Mouse (Mus musculus): Measurements from ENCODE around the gene Agbl1. TPM values are rescaled to one million over a fixed set of nuclear protein-coding genes. Genes with fewer than 3 reads are reported as not detected.

The Agbl1 gene
- polyA plus RNA-seq, 1 experiment from 2014 or later: 0.11 TPM

GRCm38 (mm10) chr7:76392941-76393817 lies 163.5 kb downstream of the Agbl1 start:
- peak; percentile 84 for ATAC-seq (ENCODE audit: low FRiP score, low read depth)
- H3K36me3 ChIP-seq: no peaks in the 10 kb centered on the region
- no peaks in the 10 kb centered on the region for H3K9me3 ChIP-seq
- H3K4me1 ChIP-seq: peaks cover 4% of the 10 kb centered on the region; the same call in 1 of the 2 replicates
- H3K27ac ChIP-seq: no peak overlapping the region
- no peak overlapping the region for H3K9ac ChIP-seq
- H3K4me2 ChIP-seq (replicated peaks): peak overlapping the region; percentile 61
- H3K4me3 ChIP-seq: peak overlapping the region; percentile 28; the same call in 1 of the 2 replicates
- peaks cover 29% of the 10 kb centered on the region for H3K27me3 ChIP-seq
- 21% methylated on average over 15 of the region's 15 CpGs for WGBS

GRCm38 (mm10) chr7:76407930-76408557 lies 178.4 kb downstream of the Agbl1 start:
- WGBS: 84% methylated on average over 4 of the region's 4 CpGs
- no peaks in the 10 kb centered on the region for H3K9me3 ChIP-seq
- H3K4me3 ChIP-seq: no peak overlapping the region
- H3K27ac ChIP-seq: no peak overlapping the region
- no peaks in the 10 kb centered on the region for H3K4me1 ChIP-seq
- no peak for ATAC-seq (ENCODE audit: low FRiP score, low read depth)
- no peaks in the 10 kb centered on the region for H3K27me3 ChIP-seq
- no peak overlapping the region for H3K9ac ChIP-seq
- no peak overlapping the region for H3K4me2 ChIP-seq (replicated peaks)
- H3K36me3 ChIP-seq: no peaks in the 10 kb centered on the region

GRCm38 (mm10) chr7:76409020-76409419 lies 179.3 kb downstream of the Agbl1 start:
- Histone ChIP-seq H3K27ac (no peak overlapping the region), H3K4me3 (no peak overlapping the region), H3K27me3 (no peaks in the 10 kb centered on the region), H3K9ac (no peak overlapping the region), H3K9me3 (no peaks in the 10 kb centered on the region), H3K4me2 (replicated peaks) (no peak overlapping the region), H3K4me1 (no peaks in the 10 kb centered on the region), H3K36me3 (no peaks in the 10 kb centered on the region)
- no peak for ATAC-seq (ENCODE audit: low FRiP score, low read depth)
- WGBS: 88% methylated on average over 10 of the region's 10 CpGs

GRCm38 (mm10) chr7:76410403-76411180 lies 180.9 kb downstream of the Agbl1 start:
- no peaks in the 10 kb centered on the region for H3K9me3 ChIP-seq
- H3K27ac ChIP-seq: no peak overlapping the region
- H3K4me3 ChIP-seq: no peak overlapping the region
- no peaks in the 10 kb centered on the region for H3K36me3 ChIP-seq
- H3K4me2 ChIP-seq (replicated peaks): no peak overlapping the region
- H3K4me1 ChIP-seq: no peaks in the 10 kb centered on the region
- ATAC-seq (ENCODE audit: low FRiP score, low read depth): no peak
- WGBS: 72% methylated on average over 9 of the region's 9 CpGs
- H3K9ac ChIP-seq: no peak overlapping the region
- H3K27me3 ChIP-seq: no peaks in the 10 kb centered on the region

GRCm38 (mm10) chr7:76411933-76412587 lies 182.4 kb downstream of the Agbl1 start:
- Histone ChIP-seq H3K4me2 (replicated peaks) (no peak overlapping the region), H3K4me3 (no peak overlapping the region), H3K4me1 (no peaks in the 10 kb centered on the region), H3K9ac (no peak overlapping the region), H3K9me3 (no peaks in the 10 kb centered on the region), H3K27me3 (no peaks in the 10 kb centered on the region), H3K36me3 (no peaks in the 10 kb centered on the region), H3K27ac (no peak overlapping the region)
- no peak for ATAC-seq (ENCODE audit: low FRiP score, low read depth)
- 59% methylated on average over 4 of the region's 4 CpGs for WGBS

GRCm38 (mm10) chr7:76416084-76416597 lies 186.5 kb downstream of the Agbl1 start:
- no peak overlapping the region for H3K4me3 ChIP-seq
- no peak overlapping the region for H3K27ac ChIP-seq
- no peak for ATAC-seq (ENCODE audit: low FRiP score, low read depth)
- no peaks in the 10 kb centered on the region for H3K27me3 ChIP-seq
- H3K9me3 ChIP-seq: no peaks in the 10 kb centered on the region
- H3K4me2 ChIP-seq (replicated peaks): no peak overlapping the region
- no peaks in the 10 kb centered on the region for H3K36me3 ChIP-seq
- 71% methylated on average over 3 of the region's 3 CpGs for WGBS
- no peaks in the 10 kb centered on the region for H3K4me1 ChIP-seq
- H3K9ac ChIP-seq: no peak overlapping the region

GRCm38 (mm10) chr7:76438581-76438980 lies 208.9 kb downstream of the Agbl1 start:
- H3K27me3 ChIP-seq: no peaks in the 10 kb centered on the region
- no peak overlapping the region for H3K27ac ChIP-seq
- ATAC-seq (ENCODE audit: low FRiP score, low read depth): no peak
- H3K36me3 ChIP-seq: no peaks in the 10 kb centered on the region
- H3K9me3 ChIP-seq: no peaks in the 10 kb centered on the region
- no peak overlapping the region for H3K9ac ChIP-seq
- H3K4me3 ChIP-seq: no peak overlapping the region
- no peak overlapping the region for H3K4me2 ChIP-seq (replicated peaks)
- no peaks in the 10 kb centered on the region for H3K4me1 ChIP-seq

- no peaks in the 10 kb centered on the region for H3K9me3 ChIP-seq
- H3K4me1 ChIP-seq: no peaks in the 10 kb centered on the region
- H3K4me2 ChIP-seq (replicated peaks): no peak overlapping the region
- H3K36me3 ChIP-seq: no peaks in the 10 kb centered on the region
- no peaks in the 10 kb centered on the region for H3K27me3 ChIP-seq
- 76% methylated on average over 4 of the region's 4 CpGs for WGBS
- H3K9ac ChIP-seq: no peak overlapping the region
- H3K27ac ChIP-seq: no peak overlapping the region
- H3K4me3 ChIP-seq: no peak overlapping the region
- ATAC-seq (ENCODE audit: low FRiP score, low read depth): no peak
Measured at GRCm38 (mm10) chr7:76438988-76439387, 209.3 kb downstream of the Agbl1 start.

GRCm38 (mm10) chr7:76462361-76463001 lies 232.8 kb downstream of the Agbl1 start:
- 59% methylated on average over 5 of the region's 5 CpGs for WGBS

GRCm38 (mm10) chr7:76466427-76466826 lies 236.7 kb downstream of the Agbl1 start:
- H3K27me3 ChIP-seq: no peaks in the 10 kb centered on the region
- no peak overlapping the region for H3K27ac ChIP-seq
- H3K4me2 ChIP-seq (replicated peaks): no peak overlapping the region
- no peaks in the 10 kb centered on the region for H3K9me3 ChIP-seq
- no peaks in the 10 kb centered on the region for H3K36me3 ChIP-seq
- no peak overlapping the region for H3K4me3 ChIP-seq
- ATAC-seq (ENCODE audit: low FRiP score, low read depth): no peak
- no peak overlapping the region for H3K9ac ChIP-seq
- WGBS: 80% methylated on average over 2 of the region's 2 CpGs
- H3K4me1 ChIP-seq: no peaks in the 10 kb centered on the region

More at GRCm38 (mm10) chr7:76462361-76463001, 232.8 kb downstream of the Agbl1 start:
- no peaks in the 10 kb centered on the region for H3K36me3 ChIP-seq
- no peak overlapping the region for H3K9ac ChIP-seq
- no peaks in the 10 kb centered on the region for H3K4me1 ChIP-seq
- H3K4me3 ChIP-seq: no peak overlapping the region
- no peak overlapping the region for H3K4me2 ChIP-seq (replicated peaks)
- H3K9me3 ChIP-seq: no peaks in the 10 kb centered on the region
- ATAC-seq (ENCODE audit: low FRiP score, low read depth): no peak
- H3K27me3 ChIP-seq: no peaks in the 10 kb centered on the region
- no peak overlapping the region for H3K27ac ChIP-seq

- Histone ChIP-seq H3K36me3 (no peaks in the 10 kb centered on the region), H3K4me1 (no peaks in the 10 kb centered on the region), H3K9me3 (no peaks in the 10 kb centered on the region), H3K4me3 (no peak overlapping the region), H3K27me3 (no peaks in the 10 kb centered on the region), H3K4me2 (replicated peaks) (no peak overlapping the region), H3K9ac (no peak overlapping the region), H3K27ac (no peak overlapping the region)
- 19% methylated on average over 6 of the region's 6 CpGs for WGBS
- ATAC-seq (ENCODE audit: low FRiP score, low read depth): no peak
Measured at GRCm38 (mm10) chr7:76474233-76474632, 244.5 kb downstream of the Agbl1 start.

All from limb, embryonic 13.5 days (tissue).